Mouse (Mus musculus): Measurements from ENCODE around the gene Cep104. TPM values are rescaled to one million over a fixed set of nuclear protein-coding genes. Genes with fewer than 3 reads are reported as not detected.
A peak's percentile ranks its signal among the peaks of the same experiment; 100 is the strongest.

Cep104 gene
- polyA plus RNA-seq, 1 experiment from 2014 or later: 19.7 TPM

DNA sequence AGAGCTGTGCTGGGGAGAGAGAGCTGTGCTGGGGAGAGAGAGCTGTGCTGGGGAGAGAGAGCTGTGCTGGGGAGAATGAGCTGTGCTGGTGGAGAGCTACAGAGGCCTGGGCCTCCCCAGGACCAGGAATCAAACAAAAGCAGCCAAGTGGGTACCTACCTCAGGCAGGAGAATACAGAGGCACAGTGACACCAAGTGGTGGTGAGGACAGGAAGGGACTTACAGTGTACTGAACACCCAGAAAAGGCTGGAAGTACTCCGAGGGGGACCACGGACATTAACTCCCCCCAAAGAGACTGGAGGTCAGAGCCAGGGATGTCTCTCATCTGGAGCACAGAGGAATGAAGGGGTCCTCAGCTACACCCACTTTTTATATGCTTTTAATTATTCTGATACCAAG, 6.9 kb upstream of the Cep104 start:
- Histone ChIP-seq H3K27ac (replicated peaks; ENCODE audit: low read depth, low read length) (no peak overlapping the region), H3K4me1 (ENCODE audit: control insufficient read depth, insufficient read depth, low read length) (no peaks in the 10 kb centered on the region), H3K9me3 (ENCODE audit: control insufficient read depth, low read length) (no peaks in the 10 kb centered on the region), H3K9ac (replicated peaks; ENCODE audit: low read length) (no peak overlapping the region), H3K4me2 (ENCODE audit: low read length) (no peak overlapping the region), H3K27me3 (ENCODE audit: control insufficient read depth, insufficient read depth, low read length) (no peaks in the 10 kb centered on the region), H3K36me3 (ENCODE audit: control insufficient read depth, insufficient read depth, low read length) (peaks cover 66% of the 10 kb centered on the region), H3K4me3 (replicated peaks; ENCODE audit: low read depth, low read length) (no peak overlapping the region)
- DNase-seq (peak; percentile 13), ATAC-seq (ENCODE audit: low FRiP score, low TSS enrichment) (no peak)
- WGBS: 93% methylated on average over 2 of the region's 2 CpGs

DNA sequence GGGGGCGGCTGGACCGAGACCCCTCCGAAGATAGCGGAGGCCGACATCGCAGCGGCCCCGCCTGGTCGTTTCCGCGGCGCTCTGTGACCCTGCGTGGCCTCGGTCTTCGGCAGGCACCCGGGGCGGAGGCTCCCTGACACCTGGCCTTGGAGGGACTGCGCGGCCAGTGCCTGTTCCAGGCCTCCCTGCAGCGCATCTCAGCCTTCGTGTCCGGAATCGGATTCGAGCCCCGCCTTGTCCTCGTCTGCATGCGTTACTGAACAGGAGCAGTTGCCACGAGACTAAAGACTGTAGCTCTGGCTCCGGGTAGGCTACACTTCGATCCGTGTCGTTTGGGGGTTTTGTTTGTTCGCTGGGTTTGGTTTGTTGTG, 283 bp downstream of the Cep104 start:
- ATAC-seq (ENCODE audit: low FRiP score, low TSS enrichment): no peak; the same call in 1 of the 2 replicates
- H3K36me3 ChIP-seq (ENCODE audit: control insufficient read depth, insufficient read depth, low read length): peaks cover 31% of the 10 kb centered on the region
- WGBS: under 1% methylated on average over 33 of the region's 33 CpGs

DNA sequence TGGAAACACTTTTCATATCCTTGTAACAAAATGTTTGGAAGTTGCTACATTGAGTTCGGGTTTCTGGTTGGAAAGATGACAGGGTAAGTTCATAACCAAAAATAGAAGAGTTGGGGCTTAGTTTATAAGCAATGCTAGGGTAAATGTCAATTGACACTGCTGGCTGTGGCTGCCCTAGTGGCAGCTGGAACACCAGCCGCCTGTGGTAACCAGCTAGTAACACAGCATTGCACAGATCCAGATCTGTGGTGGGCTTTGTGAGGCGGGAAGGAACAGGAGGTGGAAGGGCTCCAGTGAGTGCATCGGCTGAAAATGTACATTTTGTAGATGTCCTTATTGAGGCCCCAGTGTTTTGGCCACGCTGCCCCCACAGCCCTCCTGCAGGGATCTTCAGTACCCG, 774 bp downstream of the Cep104 start:
- ATAC-seq (ENCODE audit: low FRiP score, low TSS enrichment): no peak
- peak overlapping the region; percentile 94 for H3K4me3 ChIP-seq (replicated peaks; ENCODE audit: low read depth, low read length)
- no peaks in the 10 kb centered on the region for H3K27me3 ChIP-seq (ENCODE audit: control insufficient read depth, insufficient read depth, low read length)
- H3K4me1 ChIP-seq (ENCODE audit: control insufficient read depth, insufficient read depth, low read length): peaks cover 13% of the 10 kb centered on the region
- H3K9ac ChIP-seq (replicated peaks; ENCODE audit: low read length): peak overlapping the region; percentile 86
- H3K27ac ChIP-seq (replicated peaks; ENCODE audit: low read depth, low read length): no peak overlapping the region
- 38% methylated on average over 6 of the region's 6 CpGs for WGBS
- peaks cover 31% of the 10 kb centered on the region for H3K36me3 ChIP-seq (ENCODE audit: control insufficient read depth, insufficient read depth, low read length)
- H3K9me3 ChIP-seq (ENCODE audit: control insufficient read depth, low read length): no peaks in the 10 kb centered on the region
- H3K4me2 ChIP-seq (ENCODE audit: low read length): peak overlapping the region; percentile 84
- DNase-seq: no peak

More for the DNA sequence above, 283 bp downstream of the Cep104 start:
- H3K27ac ChIP-seq (replicated peaks; ENCODE audit: low read depth, low read length): peak overlapping the region; percentile 75
- no peak for DNase-seq
- H3K9me3 ChIP-seq (ENCODE audit: control insufficient read depth, low read length): no peaks in the 10 kb centered on the region
- H3K4me2 ChIP-seq (ENCODE audit: low read length): peak overlapping the region; percentile 84
- H3K27me3 ChIP-seq (ENCODE audit: control insufficient read depth, insufficient read depth, low read length): no peaks in the 10 kb centered on the region
- H3K4me1 ChIP-seq (ENCODE audit: control insufficient read depth, insufficient read depth, low read length): peaks cover 13% of the 10 kb centered on the region
- peak overlapping the region; percentile 86 for H3K9ac ChIP-seq (replicated peaks; ENCODE audit: low read length)
- H3K4me3 ChIP-seq (replicated peaks; ENCODE audit: low read depth, low read length): peak overlapping the region; percentile 94

DNA sequence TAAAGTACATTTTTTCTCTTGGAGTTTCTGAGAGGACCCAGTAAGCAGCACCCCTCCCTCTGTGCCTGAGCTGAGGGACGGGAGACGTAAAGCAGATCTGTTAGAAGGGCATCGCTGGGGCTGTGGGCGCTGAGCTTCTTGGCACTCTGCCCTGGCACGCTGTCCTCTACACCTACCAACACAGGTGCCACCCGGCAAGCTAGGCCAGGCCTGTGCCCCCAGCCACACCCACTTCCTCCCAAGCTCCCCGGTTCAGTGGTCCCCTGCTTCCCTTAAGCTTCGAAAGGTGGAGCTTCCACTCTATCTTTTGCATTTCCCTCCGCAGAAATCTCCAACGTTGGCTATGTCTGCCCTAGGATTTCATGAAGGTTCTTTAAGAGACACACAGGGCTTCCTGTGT, 4.2 kb downstream of the Cep104 start:
- WGBS: 93% methylated on average over 10 of the region's 10 CpGs
- Histone ChIP-seq H3K9me3 (ENCODE audit: control insufficient read depth, low read length) (no peaks in the 10 kb centered on the region), H3K4me1 (ENCODE audit: control insufficient read depth, insufficient read depth, low read length) (peaks cover 13% of the 10 kb centered on the region), H3K4me3 (replicated peaks; ENCODE audit: low read depth, low read length) (no peak overlapping the region), H3K36me3 (ENCODE audit: control insufficient read depth, insufficient read depth, low read length) (peaks cover 54% of the 10 kb centered on the region), H3K9ac (replicated peaks; ENCODE audit: low read length) (no peak overlapping the region), H3K27me3 (ENCODE audit: control insufficient read depth, insufficient read depth, low read length) (no peaks in the 10 kb centered on the region), H3K4me2 (ENCODE audit: low read length) (no peak overlapping the region), H3K27ac (replicated peaks; ENCODE audit: low read depth, low read length) (no peak overlapping the region)
- ATAC-seq (ENCODE audit: low FRiP score, low TSS enrichment) (no peak), DNase-seq (no peak)

DNA sequence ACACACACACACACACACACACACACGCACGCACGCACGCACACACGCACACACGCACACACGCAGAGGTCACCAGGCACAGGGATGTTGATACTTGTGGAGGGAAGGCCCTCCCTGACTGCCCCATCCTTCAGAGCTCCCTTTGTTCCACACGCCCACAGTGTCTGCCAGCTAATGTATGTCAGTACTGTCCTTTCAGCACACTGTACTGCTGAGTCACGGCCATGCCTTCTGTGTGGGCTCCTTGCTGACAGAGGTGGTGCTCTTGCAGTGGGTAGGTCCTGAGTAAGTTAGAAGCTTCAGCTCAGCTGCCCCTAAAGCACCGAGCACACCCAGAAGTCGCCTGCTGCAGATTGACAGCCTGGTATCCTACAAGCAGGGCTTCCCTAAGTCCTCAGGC, 5.5 kb downstream of the Cep104 start:
- no peak overlapping the region for H3K4me3 ChIP-seq (replicated peaks; ENCODE audit: low read depth, low read length)
- no peak for DNase-seq

DNA sequence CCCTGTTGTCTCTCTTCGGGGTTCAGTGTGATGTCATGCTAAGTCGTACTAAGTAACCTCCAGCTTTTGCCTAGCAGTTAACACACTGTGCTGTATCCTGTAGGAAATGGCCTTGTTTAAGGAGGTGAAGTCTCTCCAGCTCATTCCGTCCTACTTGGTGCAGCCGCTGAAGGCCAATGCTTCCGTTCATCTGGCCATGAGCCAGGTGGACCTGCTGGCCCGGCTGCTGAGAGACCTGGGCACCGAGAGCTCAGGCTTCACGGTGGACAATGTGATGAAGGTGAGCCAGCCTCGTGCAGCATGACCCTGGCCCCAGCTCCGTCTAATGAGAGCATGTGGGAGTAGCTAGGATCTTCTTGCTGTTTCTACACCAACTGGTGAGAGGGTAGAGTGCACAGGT, 17.7 kb downstream of the Cep104 start:
- H3K9ac ChIP-seq (replicated peaks; ENCODE audit: low read length): no peak overlapping the region
- no peaks in the 10 kb centered on the region for H3K4me1 ChIP-seq (ENCODE audit: control insufficient read depth, insufficient read depth, low read length)
- ATAC-seq (ENCODE audit: low FRiP score, low TSS enrichment) (no peak), DNase-seq (no peak)
- H3K36me3 ChIP-seq (ENCODE audit: control insufficient read depth, insufficient read depth, low read length): peaks cover 90% of the 10 kb centered on the region
- 92% methylated on average over 10 of the region's 10 CpGs for WGBS
- no peaks in the 10 kb centered on the region for H3K27me3 ChIP-seq (ENCODE audit: control insufficient read depth, insufficient read depth, low read length)
- no peaks in the 10 kb centered on the region for H3K9me3 ChIP-seq (ENCODE audit: control insufficient read depth, low read length)
- H3K4me3 ChIP-seq (replicated peaks; ENCODE audit: low read depth, low read length): no peak overlapping the region
- no peak overlapping the region for H3K4me2 ChIP-seq (ENCODE audit: low read length)
- H3K27ac ChIP-seq (replicated peaks; ENCODE audit: low read depth, low read length): no peak overlapping the region

More for the DNA sequence above, 5.5 kb downstream of the Cep104 start:
- H3K9me3 ChIP-seq (ENCODE audit: control insufficient read depth, low read length): no peaks in the 10 kb centered on the region
- no peak for ATAC-seq (ENCODE audit: low FRiP score, low TSS enrichment)
- no peak overlapping the region for H3K27ac ChIP-seq (replicated peaks; ENCODE audit: low read depth, low read length)
- peaks cover 66% of the 10 kb centered on the region for H3K36me3 ChIP-seq (ENCODE audit: control insufficient read depth, insufficient read depth, low read length)
- no peaks in the 10 kb centered on the region for H3K27me3 ChIP-seq (ENCODE audit: control insufficient read depth, insufficient read depth, low read length)
- no peak overlapping the region for H3K4me2 ChIP-seq (ENCODE audit: low read length)
- WGBS: 90% methylated on average over 11 of the region's 11 CpGs
- no peak overlapping the region for H3K9ac ChIP-seq (replicated peaks; ENCODE audit: low read length)
- peaks cover 13% of the 10 kb centered on the region for H3K4me1 ChIP-seq (ENCODE audit: control insufficient read depth, insufficient read depth, low read length)

DNA sequence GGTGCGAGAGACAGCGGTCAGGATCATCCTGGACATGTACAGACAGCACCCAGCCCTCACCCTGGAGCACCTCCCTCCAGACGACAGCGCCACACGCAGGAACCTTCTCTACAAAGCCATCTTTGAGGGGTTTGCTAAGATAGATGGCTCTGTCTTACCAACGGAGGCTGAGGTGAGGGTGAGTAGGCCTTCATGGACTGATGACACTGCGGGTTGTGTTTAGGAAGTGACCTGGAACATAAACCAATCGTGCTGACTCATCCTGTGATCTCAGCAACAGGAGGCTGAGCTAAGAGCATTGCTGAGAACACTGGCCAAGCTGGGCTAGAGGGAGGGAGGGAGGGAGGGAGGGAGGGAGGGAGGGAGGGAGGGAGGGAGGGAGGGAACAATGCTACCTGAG, 18.5 kb downstream of the Cep104 start:
- Histone ChIP-seq H3K9ac (replicated peaks; ENCODE audit: low read length) (no peak overlapping the region), H3K4me2 (ENCODE audit: low read length) (no peak overlapping the region), H3K4me1 (ENCODE audit: control insufficient read depth, insufficient read depth, low read length) (no peaks in the 10 kb centered on the region), H3K27me3 (ENCODE audit: control insufficient read depth, insufficient read depth, low read length) (no peaks in the 10 kb centered on the region), H3K36me3 (ENCODE audit: control insufficient read depth, insufficient read depth, low read length) (peaks cover 90% of the 10 kb centered on the region), H3K9me3 (ENCODE audit: control insufficient read depth, low read length) (no peaks in the 10 kb centered on the region), H3K27ac (replicated peaks; ENCODE audit: low read depth, low read length) (no peak overlapping the region), H3K4me3 (replicated peaks; ENCODE audit: low read depth, low read length) (no peak overlapping the region)
- WGBS: 91% methylated on average over 8 of the region's 8 CpGs
- ATAC-seq (ENCODE audit: low FRiP score, low TSS enrichment) (no peak), DNase-seq (no peak)

DNA sequence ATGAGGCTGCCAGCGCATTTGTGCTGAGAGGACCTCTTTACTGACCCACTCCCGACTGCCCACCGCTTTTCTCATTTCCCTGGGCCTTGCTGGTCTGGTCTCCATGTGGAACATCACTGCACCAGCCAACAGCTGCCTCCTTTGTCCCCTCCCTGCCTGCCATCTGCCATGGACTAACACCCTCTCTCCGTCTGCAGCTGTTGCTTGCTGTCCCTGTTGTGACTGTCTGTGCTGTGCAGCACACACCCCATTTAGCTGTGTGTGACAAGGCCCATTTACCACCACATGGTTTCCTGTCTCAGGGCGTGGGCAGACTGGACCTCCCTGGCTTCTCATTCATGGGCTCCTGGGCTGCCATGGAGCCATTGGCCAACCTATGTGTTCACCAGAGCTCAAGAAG, 30.5 kb downstream of the Cep104 start:
- Histone ChIP-seq H3K4me3 (replicated peaks; ENCODE audit: low read depth, low read length) (no peak overlapping the region), H3K9ac (replicated peaks; ENCODE audit: low read length) (no peak overlapping the region), H3K27ac (replicated peaks; ENCODE audit: low read depth, low read length) (no peak overlapping the region), H3K4me2 (ENCODE audit: low read length) (no peak overlapping the region), H3K36me3 (ENCODE audit: control insufficient read depth, insufficient read depth, low read length) (peaks cover 56% of the 10 kb centered on the region), H3K9me3 (ENCODE audit: control insufficient read depth, low read length) (no peaks in the 10 kb centered on the region), H3K4me1 (ENCODE audit: control insufficient read depth, insufficient read depth, low read length) (no peaks in the 10 kb centered on the region), H3K27me3 (ENCODE audit: control insufficient read depth, insufficient read depth, low read length) (no peaks in the 10 kb centered on the region)
- WGBS: 91% methylated on average over 5 of the region's 5 CpGs
- no peak for ATAC-seq (ENCODE audit: low FRiP score, low TSS enrichment)
- no peak for DNase-seq

DNA sequence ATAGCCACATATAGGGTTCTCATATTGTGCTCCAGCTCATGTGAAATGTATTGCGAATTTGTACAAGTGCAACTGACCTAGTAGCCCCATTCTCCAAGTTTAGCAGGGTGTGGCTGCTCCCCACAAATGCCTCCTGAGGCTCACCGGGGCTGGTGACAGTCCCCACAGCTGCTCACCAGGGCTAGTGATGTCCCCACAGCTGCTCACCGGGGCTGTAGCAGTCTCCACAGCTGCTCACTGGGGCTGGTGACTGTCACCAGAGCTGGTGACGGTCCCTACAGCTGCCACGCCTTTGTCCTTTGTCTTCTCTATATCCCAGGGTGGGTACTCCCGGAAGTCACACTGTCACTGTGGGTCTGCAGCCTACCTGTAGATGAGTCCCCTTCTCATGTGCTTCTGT, 31.3 kb downstream of the Cep104 start:
- 95% methylated on average over 6 of the region's 6 CpGs for WGBS
- no peaks in the 10 kb centered on the region for H3K9me3 ChIP-seq (ENCODE audit: control insufficient read depth, low read length)
- H3K4me3 ChIP-seq (replicated peaks; ENCODE audit: low read depth, low read length): no peak overlapping the region
- H3K27ac ChIP-seq (replicated peaks; ENCODE audit: low read depth, low read length): no peak overlapping the region
- H3K27me3 ChIP-seq (ENCODE audit: control insufficient read depth, insufficient read depth, low read length): no peaks in the 10 kb centered on the region
- no peak overlapping the region for H3K4me2 ChIP-seq (ENCODE audit: low read length)
- 0 out of 2 replicates have a peak, but pooled peaks cover 5% of the 10 kb centered on the region for H3K4me1 ChIP-seq (ENCODE audit: control insufficient read depth, insufficient read depth, low read length)
- H3K36me3 ChIP-seq (ENCODE audit: control insufficient read depth, insufficient read depth, low read length): peaks cover 56% of the 10 kb centered on the region
- no peak for ATAC-seq (ENCODE audit: low FRiP score, low TSS enrichment)
- H3K9ac ChIP-seq (replicated peaks; ENCODE audit: low read length): no peak overlapping the region
- no peak for DNase-seq

Measured in midbrain, embryonic 14.5 days (tissue).